Mouse (Mus musculus) thymus, adult 2 months (tissue): ENCODE measurements at regions not wholly inside any gene's neighbourhood (a gene's known extent, or its start where the extent isn't known, plus 50 kb on each side); places are given as distances from the start of the nearest gene placed in this dataset.

Experiments
- CTCF ChIP-seq: fragments of 200-500 bp; IDR thresholded peaks from 2 replicates; pipeline ENCODE4 v1.5.1; 2012; ENCODE audit warnings: mild to moderate bottlenecking, control low read depth, low read length, moderate library complexity, borderline replicate concordance; ENCODE audit not compliant: control insufficient read depth, poor library complexity, insufficient read depth; ENCODE audit errors: extremely low read depth
- POLR2A ChIP-seq: fragments of 200-500 bp; IDR thresholded peaks from 2 replicates; pipeline ENCODE4 v1.6.1; 2012; ENCODE audit warnings: mild to moderate bottlenecking, low read length, control low read depth, moderate library complexity; ENCODE audit not compliant: control insufficient read depth, poor library complexity, insufficient read depth; ENCODE audit errors: extremely low read depth

GRCm38 (mm10) chr16:12862561-12862960, 246.9 kb upstream of the Ercc4 start:
- TF ChIP-seq CTCF (no peak), POLR2A (no peak)
